Mouse (Mus musculus) gastrocnemius, adult 18-20 months (tissue): Measurements from ENCODE around the gene Tmem255b. TPM values are rescaled to one million over a fixed set of nuclear protein-coding genes. Genes with fewer than 3 reads are reported as not detected.

Source experiments
- DNase-seq: peaks from one replicate; pipeline ENCODE4 v3.0.0; 2021; ENCODE audit warnings: low spot score
- total RNA-seq, 2 experiments: library from RNA; stranded (reverse); gene quantifications; 2 replicates each; pipeline ENCODE4 v1.2.3; 2021

The Tmem255b gene
- total RNA-seq, 2 experiments from 2014 or later, result 1.3 to 2.8 TPM

- no peak for DNase-seq
Measured at GRCm38 (mm10) chr8:13446456-13446855, 11.5 kb downstream of the Tmem255b start.

GRCm38 (mm10) chr8:13448145-13448544 lies 13.2 kb downstream of the Tmem255b start:
- DNase-seq, result no peak

- DNase-seq, result no peak
Measured at GRCm38 (mm10) chr8:13451747-13452277, 16.8 kb downstream of the Tmem255b start.

GRCm38 (mm10) chr8:13454341-13455113 lies 19.5 kb downstream of the Tmem255b start:
- no peak for DNase-seq

GRCm38 (mm10) chr8:13455295-13455694 lies 20.3 kb downstream of the Tmem255b start:
- peak; percentile 69 for DNase-seq

- no peak for DNase-seq
Measured at GRCm38 (mm10) chr8:13459431-13459830, 24.4 kb downstream of the Tmem255b start.

- DNase-seq, result no peak
Measured at GRCm38 (mm10) chr8:13461085-13461765, 26.2 kb downstream of the Tmem255b start.

GRCm38 (mm10) chr8:13461843-13462242 lies 26.9 kb downstream of the Tmem255b start:
- peak; percentile 78 for DNase-seq

GRCm38 (mm10) chr8:13462392-13462791 lies 27.4 kb downstream of the Tmem255b start:
- DNase-seq, result peak; percentile 65

GRCm38 (mm10) chr8:13465324-13465723 lies 30.3 kb downstream of the Tmem255b start:
- DNase-seq, result no peak

GRCm38 (mm10) chr8:13466989-13467388 lies 32.0 kb downstream of the Tmem255b start:
- no peak for DNase-seq

GRCm38 (mm10) chr8:13468737-13469136 lies 33.7 kb downstream of the Tmem255b start:
- no peak for DNase-seq

- no peak for DNase-seq
Measured at GRCm38 (mm10) chr8:13471484-13471883, 36.5 kb downstream of the Tmem255b start.

- peak; percentile 72 for DNase-seq
Measured at GRCm38 (mm10) chr8:13472284-13472683, 37.3 kb downstream of the Tmem255b start.

GRCm38 (mm10) chr8:13475892-13476291 lies 40.9 kb downstream of the Tmem255b start:
- DNase-seq, result no peak

GRCm38 (mm10) chr8:13481089-13481554 lies 46.1 kb downstream of the Tmem255b start:
- DNase-seq, result peak; percentile 72

GRCm38 (mm10) chr8:13481596-13481995 lies 46.6 kb downstream of the Tmem255b start:
- peak; percentile 47 for DNase-seq

- peak; percentile 51 for DNase-seq
Measured at GRCm38 (mm10) chr8:13482101-13482801, 47.3 kb downstream of the Tmem255b start.

- DNase-seq, result no peak
Measured at GRCm38 (mm10) chr8:13483191-13483590, 48.2 kb downstream of the Tmem255b start.

- no peak for DNase-seq
Measured at GRCm38 (mm10) chr8:13489351-13489750, 54.4 kb downstream of the Tmem255b start.

GRCm38 (mm10) chr8:13489986-13490910 lies 55.3 kb downstream of the Tmem255b start:
- DNase-seq, result no peak
